Mouse (Mus musculus) myocyte (in vitro differentiated cells): Measurements from ENCODE around the gene Fbxo33. TPM values are rescaled to one million over a fixed set of nuclear protein-coding genes. Genes with fewer than 3 reads are reported as not detected.

Experiments used
- H3K27me3 ChIP-seq: one replicate; pipeline ENCODE4 v1.6.1; 2011; ENCODE audit not compliant: control insufficient read depth, insufficient read depth, insufficient read length
- H3K36me3 ChIP-seq: one replicate; pipeline ENCODE4 v1.6.1; 2011; ENCODE audit not compliant: control insufficient read depth, insufficient read depth
- H3K4me2 ChIP-seq: one replicate; pipeline ENCODE4 v1.6.1; 2011; ENCODE audit warnings: low read depth, control low read depth
- H3K4me3 ChIP-seq: one replicate; pipeline ENCODE4 v1.5.1; 2011; ENCODE audit warnings: mild to moderate bottlenecking, control low read depth, moderate library complexity
- H3K79me2 ChIP-seq: one replicate; pipeline ENCODE4 v1.6.1; 2011; ENCODE audit not compliant: control insufficient read depth, insufficient read depth
- H3ac ChIP-seq: one replicate; pipeline ENCODE4 v1.6.1; 2011; ENCODE audit not compliant: control insufficient read depth, insufficient read length
- CEBPB ChIP-seq: IDR thresholded peaks from 2 replicates; pipeline ENCODE4 v1.6.1; 2011; ENCODE audit warnings: mild to moderate bottlenecking, moderate library complexity; ENCODE audit not compliant: poor library complexity, insufficient read depth, severe bottlenecking
- E2F4 ChIP-seq: IDR thresholded peaks from one replicate; pipeline ENCODE4 v1.6.1; 2011; ENCODE audit warnings: mild to moderate bottlenecking, control low read depth, moderate library complexity; ENCODE audit not compliant: insufficient read depth
- MAX ChIP-seq: IDR thresholded peaks from one replicate; pipeline ENCODE4 v1.6.1; 2011; ENCODE audit warnings: low read depth, mild to moderate bottlenecking, control low read depth
- MYOD1 ChIP-seq, 3 experiments: IDR thresholded peaks; one replicate each; pipeline ENCODE4 v1.6.1; 2011; ENCODE audit warnings: control low read depth in 2 of 3, low read depth in 2 of 3, mild to moderate bottlenecking in 2 of 3, moderate library complexity in 1 of 3; ENCODE audit not compliant: insufficient read length in 2 of 3, control insufficient read depth in 1 of 3
- MYOG ChIP-seq, 3 experiments: IDR thresholded peaks; one replicate each; pipeline ENCODE4 v1.6.1; 2011; ENCODE audit warnings: control low read depth in 2 of 3, low read depth in 2 of 3, mild to moderate bottlenecking in 2 of 3; ENCODE audit not compliant: insufficient read length in 2 of 3, control insufficient read depth in 1 of 3, insufficient read depth in 1 of 3
- POLR2A ChIP-seq: IDR thresholded peaks from one replicate; pipeline ENCODE4 v1.6.1; 2011; ENCODE audit warnings: low read depth, mild to moderate bottlenecking, control low read depth, moderate library complexity; ENCODE audit not compliant: insufficient read length
- POLR2AphosphoS2 ChIP-seq: IDR thresholded peaks from one replicate; pipeline ENCODE4 v1.6.1; 2011; ENCODE audit warnings: low read depth, control low read depth; ENCODE audit not compliant: insufficient read length
- REST ChIP-seq: IDR thresholded peaks from one replicate; pipeline ENCODE4 v1.6.1; 2011; ENCODE audit warnings: mild to moderate bottlenecking, control low read depth, moderate library complexity; ENCODE audit not compliant: insufficient read depth, insufficient read length
- SRF ChIP-seq: IDR thresholded peaks from one replicate; pipeline ENCODE4 v1.6.1; 2011; ENCODE audit warnings: low read depth; ENCODE audit not compliant: control insufficient read depth, insufficient read length
- TCF12 ChIP-seq: IDR thresholded peaks from one replicate; pipeline ENCODE4 v1.6.1; 2011; ENCODE audit warnings: mild to moderate bottlenecking, control low read depth; ENCODE audit not compliant: poor library complexity, insufficient read depth, severe bottlenecking
- TCF3 ChIP-seq: IDR thresholded peaks from one replicate; pipeline ENCODE4 v1.6.1; 2011; ENCODE audit warnings: low read depth, control low read depth; ENCODE audit not compliant: insufficient read length
- USF1 ChIP-seq: IDR thresholded peaks from one replicate; pipeline ENCODE4 v1.6.1; 2011; ENCODE audit warnings: low read depth, mild to moderate bottlenecking, control low read depth, moderate library complexity
- polyA plus RNA-seq: library from polyadenylated mRNA; unstranded; fragments of >200 nt; fragmentation: generic; extraction: Trizol; gene quantifications from one replicate; pipeline ENCODE4 v1.2.1, GENCODE M21; 2012; ENCODE audit warnings: missing spikeins

Gene Fbxo33
- polyA plus RNA-seq, 1 experiment: 2.7 TPM

- Histone ChIP-seq H3K4me2 (no peak overlapping the region), H3K36me3 (peaks cover 45% of the 10 kb centered on the region), H3ac (no peak overlapping the region), H3K4me3 (no peak overlapping the region), H3K27me3 (no peaks in the 10 kb centered on the region), H3K79me2 (no peaks in the 10 kb centered on the region)
- TF ChIP-seq POLR2AphosphoS2: no peak
- no peak for TF ChIP-seq CEBPB
- no peak for TF ChIP-seq USF1
- TF ChIP-seq MYOD1 (IDR thresholded peaks at IDR 0.05; ENCODE audit: control insufficient read depth in 1 of 3, insufficient read length in 2 of 3, low read depth in 2 of 3): no peak
- TF ChIP-seq MYOG (IDR thresholded peaks at IDR 0.05; ENCODE audit: control insufficient read depth in 1 of 3, insufficient read depth in 1 of 3, insufficient read length in 2 of 3, low read depth in 2 of 3): no peak
- TF ChIP-seq MAX: no peak
- TF ChIP-seq TCF3: no peak
Observed at GRCm38 (mm10) chr12:59169935-59170334, 49.6 kb downstream of the Fbxo33 start.

GRCm38 (mm10) chr12:59166557-59166956 lies 53.0 kb downstream of the Fbxo33 start:
- no peak overlapping the region for H3K4me2 ChIP-seq
- H3K79me2 ChIP-seq: no peaks in the 10 kb centered on the region
- H3K27me3 ChIP-seq: no peaks in the 10 kb centered on the region
- peaks cover 44% of the 10 kb centered on the region for H3K36me3 ChIP-seq
- TF ChIP-seq TCF3: no peak
- TF ChIP-seq POLR2A: no peak
- no peak overlapping the region for H3K4me3 ChIP-seq
- H3ac ChIP-seq: no peak overlapping the region

GRCm38 (mm10) chr12:59164522-59164921 lies 55.0 kb downstream of the Fbxo33 start:
- H3K36me3 ChIP-seq: peaks cover 50% of the 10 kb centered on the region
- TF ChIP-seq E2F4: no peak
- TF ChIP-seq TCF3: no peak
- no peak for TF ChIP-seq POLR2AphosphoS2
- TF ChIP-seq POLR2A: no peak
- TF ChIP-seq SRF: no peak
- no peak for TF ChIP-seq REST
- TF ChIP-seq MYOG (IDR thresholded peaks at IDR 0.05; ENCODE audit: control insufficient read depth in 1 of 3, insufficient read depth in 1 of 3, insufficient read length in 2 of 3, low read depth in 2 of 3): no peak
- TF ChIP-seq USF1: no peak
- no peak for TF ChIP-seq MAX
- no peak for TF ChIP-seq MYOD1 (IDR thresholded peaks at IDR 0.05; ENCODE audit: control insufficient read depth in 1 of 3, insufficient read length in 2 of 3, low read depth in 2 of 3)
- no peak for TF ChIP-seq CEBPB
- no peak for TF ChIP-seq TCF12
- no peak overlapping the region for H3ac ChIP-seq
- H3K27me3 ChIP-seq: no peaks in the 10 kb centered on the region
- H3K4me3 ChIP-seq: no peak overlapping the region
- no peaks in the 10 kb centered on the region for H3K79me2 ChIP-seq
- H3K4me2 ChIP-seq: no peak overlapping the region

- no peak for TF ChIP-seq REST
- no peak for TF ChIP-seq E2F4
- no peak for TF ChIP-seq SRF
- TF ChIP-seq USF1: no peak
- TF ChIP-seq POLR2A: no peak
- no peak for TF ChIP-seq MAX
- no peak for TF ChIP-seq TCF3
- no peak overlapping the region for H3K4me3 ChIP-seq
- H3K36me3 ChIP-seq: peaks cover 63% of the 10 kb centered on the region
- no peaks in the 10 kb centered on the region for H3K79me2 ChIP-seq
- H3ac ChIP-seq: no peak overlapping the region
- H3K27me3 ChIP-seq: no peaks in the 10 kb centered on the region
- no peak overlapping the region for H3K4me2 ChIP-seq
Observed at GRCm38 (mm10) chr12:59162797-59163196, 56.7 kb downstream of the Fbxo33 start.

- Histone ChIP-seq H3K27me3 (no peaks in the 10 kb centered on the region), H3K4me2 (no peak overlapping the region), H3K36me3 (peaks cover 59% of the 10 kb centered on the region), H3K79me2 (no peaks in the 10 kb centered on the region), H3ac (no peak overlapping the region), H3K4me3 (no peak overlapping the region)
- no peak for TF ChIP-seq USF1
- TF ChIP-seq REST: no peak
- TF ChIP-seq MAX: no peak
- no peak for TF ChIP-seq MYOG (IDR thresholded peaks at IDR 0.05; ENCODE audit: control insufficient read depth in 1 of 3, insufficient read depth in 1 of 3, insufficient read length in 2 of 3, low read depth in 2 of 3)
- no peak for TF ChIP-seq TCF12
- TF ChIP-seq POLR2AphosphoS2: no peak
- no peak for TF ChIP-seq E2F4
- no peak for TF ChIP-seq POLR2A
- TF ChIP-seq MYOD1 (IDR thresholded peaks at IDR 0.05; ENCODE audit: control insufficient read depth in 1 of 3, insufficient read length in 2 of 3, low read depth in 2 of 3): no peak
- TF ChIP-seq CEBPB: no peak
- no peak for TF ChIP-seq SRF
- TF ChIP-seq TCF3: no peak
Observed at GRCm38 (mm10) chr12:59161091-59161490, 58.4 kb downstream of the Fbxo33 start.

Other genes with a start within 250 kb of the Fbxo33 start
- 24.6 TPM for gene Sec23a, start 207.7 kb downstream of the Fbxo33 start, polyA plus RNA-seq
- gene Gemin2, start 206.3 kb downstream of the Fbxo33 start, polyA plus RNA-seq: 10.2 TPM
- 52.0 TPM for gene Trappc6b, start 158.3 kb downstream of the Fbxo33 start, polyA plus RNA-seq
- 7.6 TPM for gene Pnn, start 152.8 kb downstream of the Fbxo33 start, polyA plus RNA-seq
- gene Mia2, start 123.9 kb downstream of the Fbxo33 start, polyA plus RNA-seq: 22.6 TPM